ENCODE assay signal across 21 mouse cellular contexts in the genomic region with DNA sequence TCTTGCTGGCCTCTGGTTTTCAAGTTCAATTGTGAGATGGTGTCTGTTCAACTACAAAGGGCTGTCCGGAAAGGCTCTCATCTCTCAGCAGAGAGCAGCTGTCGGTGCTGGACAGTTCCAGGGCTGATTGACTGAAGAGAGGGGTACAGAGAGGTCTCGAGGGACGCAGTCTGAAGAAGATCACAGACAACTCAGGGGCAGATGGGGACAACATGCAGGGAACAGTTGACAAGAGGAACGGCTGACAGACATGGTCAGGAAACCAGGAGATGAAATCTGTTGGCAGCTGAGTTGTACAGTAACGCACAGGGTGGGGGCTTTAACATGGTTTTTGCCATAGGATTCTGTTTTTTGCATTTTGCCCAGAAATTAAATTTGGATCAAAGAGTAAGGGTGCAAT.
DNase-seq lines count a peak whose midpoint lies in the region; ATAC-seq lines count a peak whose summit lies in the region.
"Had no signal": no experiment of that assay in that cellular context is flagged by ENCODE, and none has a peak within 500 bp of the region (broad histone marks: within the 10 kb centered on the region; RNA-seq: fewer than 3 reads in every experiment).

No protein-coding gene starts in this region.

- peaks cover 17% of the 10 kb centered on the region; the same call in 1 of the 2 replicates for H3K4me1 ChIP-seq in forebrain, embryonic 13.5 days
- H3K4me1 ChIP-seq: embryonic facial prominence, embryonic 15.5 days; forebrain, embryonic 12.5 days had no signal

- H3K9ac ChIP-seq in forebrain, embryonic 13.5 days: no peak overlapping the region
- H3K9ac ChIP-seq: embryonic facial prominence, embryonic 13.5 days; embryonic facial prominence, embryonic 15.5 days; forebrain, embryonic 12.5 days; forebrain, embryonic 15.5 days; forebrain, postnatal 0 days had no signal

- no peak overlapping the region for H3K27ac ChIP-seq in forebrain, embryonic 13.5 days
- H3K27ac ChIP-seq: embryonic facial prominence, embryonic 13.5 days; embryonic facial prominence, embryonic 15.5 days; forebrain, embryonic 10.5 days; forebrain, embryonic 12.5 days; forebrain, embryonic 15.5 days had no signal

- peak; percentile 75 for DNase-seq in heart, adult 11 months
- DNase-seq in heart, postnatal 4 days: no peak
- DNase-seq in left cerebral cortex, postnatal 4 days: peak; percentile 53
- DNase-seq in left cerebral cortex, postnatal 10 days (ENCODE audit: extremely low spot score in 1 of 2, low spot score in 2 of 2): no peak
- DNase-seq: adrenal gland, adult 2 months; adrenal gland, postnatal 10 days; adrenal gland, postnatal 25 days; cerebellum, adult 11 months; cerebellum, adult 18-20 months; cerebellum, adult 8-10 months; cerebellum, adult 9-11 months; cerebellum, postnatal 25 days; embryo, embryonic 11 days; forebrain, postnatal 0 days had no signal

- H3K4me3 ChIP-seq in forebrain, embryonic 13.5 days: no peak overlapping the region
- H3K4me3 ChIP-seq: embryonic facial prominence, embryonic 13.5 days; embryonic facial prominence, embryonic 15.5 days; erythroblast, embryonic 14.5 days; forebrain, embryonic 10.5 days; forebrain, embryonic 12.5 days; forebrain, embryonic 15.5 days had no signal

- no peak for ATAC-seq in forebrain, embryonic 13.5 days
- ATAC-seq: forebrain, embryonic 15.5 days; forebrain, postnatal 0 days had no signal

- intact Hi-C loops in left cerebral cortex, postnatal 4 days (cut with DNase I): no loop called here
- intact Hi-C loops in left cerebral cortex, postnatal 10 days (cut with DNase I): no loop called here

- H3K9me3 ChIP-seq in forebrain, embryonic 13.5 days (replicated peaks): no peaks in the 10 kb centered on the region
- H3K9me3 ChIP-seq: embryonic facial prominence, embryonic 13.5 days; embryonic facial prominence, embryonic 15.5 days; forebrain, embryonic 10.5 days; forebrain, embryonic 12.5 days; forebrain, embryonic 15.5 days had no signal

- 78% methylated on average over 6 of the region's 6 CpGs for WGBS in forebrain, embryonic 13.5 days

- H3K36me3 ChIP-seq in forebrain, embryonic 13.5 days (ENCODE audit: poor library complexity, severe bottlenecking): no peaks in the 10 kb centered on the region
- H3K36me3 ChIP-seq: embryonic facial prominence, embryonic 13.5 days; embryonic facial prominence, embryonic 15.5 days; forebrain, embryonic 10.5 days; forebrain, embryonic 12.5 days; forebrain, embryonic 15.5 days had no signal

- H3K27me3 ChIP-seq in forebrain, embryonic 13.5 days: no peaks in the 10 kb centered on the region
- H3K27me3 ChIP-seq: embryonic facial prominence, embryonic 13.5 days; embryonic facial prominence, embryonic 15.5 days; forebrain, embryonic 15.5 days had no signal

- no peak overlapping the region for H3K4me2 ChIP-seq in forebrain, embryonic 13.5 days
- H3K4me2 ChIP-seq: embryonic facial prominence, embryonic 13.5 days; embryonic facial prominence, embryonic 15.5 days; forebrain, embryonic 12.5 days; forebrain, embryonic 15.5 days had no signal

Comparison
In these comparisons a context has a peak if more than half of its experiments do, and no peak if none do; other contexts are left out.
1. DNase-seq: peak in heart, adult 11 months (single experiment) and left cerebral cortex, postnatal 4 days (single experiment); none in heart, postnatal 4 days (single experiment) and left cerebral cortex, postnatal 10 days (0 of 2).